Mouse (Mus musculus): ENCODE measurements around the gene Sycn.

DNA sequence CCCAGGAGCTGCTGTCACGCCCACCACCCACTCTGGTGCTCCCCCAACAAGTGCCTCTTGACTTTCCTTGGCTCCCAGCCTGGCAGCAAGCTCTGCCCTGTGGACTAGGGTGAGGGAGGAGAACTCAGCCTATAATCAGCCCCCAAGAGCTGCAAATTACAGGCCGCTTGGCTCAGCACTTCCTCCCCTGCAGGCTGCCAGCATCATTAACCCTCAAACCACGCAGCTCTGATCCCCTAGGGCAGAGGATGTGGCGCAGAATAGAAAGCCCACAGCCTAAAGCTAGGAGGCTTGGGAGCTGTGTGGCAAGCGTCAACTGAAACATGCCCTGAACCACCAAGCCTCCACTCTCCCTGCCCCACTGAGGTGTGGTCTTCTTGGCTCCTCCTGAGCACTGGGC lies 24.7 kb downstream of the Sycn start:
- TF ChIP-seq CTCF (IDR thresholded peaks at IDR 0.05) (no peak), EP300 (IDR thresholded peaks at IDR 0.05) (no peak)

All from lung, postnatal 0 days (tissue).